Mouse (Mus musculus) MEL (cell line): ENCODE data around the gene Pex10. TPM values are rescaled to one million over a fixed set of nuclear protein-coding genes. Genes with fewer than 3 reads are reported as not detected.

Experiments used
- DNase-seq: peaks from one replicate; pipeline ENCODE4 v3.0.0; 2011; ENCODE audit warnings: low read depth, low spot score
- H3K27ac ChIP-seq: 2 replicates; pipeline ENCODE4 v1.5.1; 2012; ENCODE audit warnings: low read depth, mild to moderate bottlenecking, control low read depth, low read length, moderate library complexity; ENCODE audit not compliant: control insufficient read depth
- H3K27me3 ChIP-seq, 2 experiments: fragments of 150-350 bp in 1 of 2; sonication (generic) in 1 of 2; 2 replicates each; pipeline ENCODE4 v1.6.1; 2012; ENCODE audit warnings: low read length in 2 of 2, mild to moderate bottlenecking in 2 of 2, improper control_type of control experiment in 1 of 2, moderate library complexity in 1 of 2; ENCODE audit not compliant: insufficient read depth in 2 of 2, control insufficient read depth in 1 of 2
- H3K36me3 ChIP-seq, 2 experiments: 2 replicates each; pipeline ENCODE4 v1.6.1; 2012 to 2014; ENCODE audit warnings: low read length in 2 of 2, improper control_type of control experiment in 1 of 2, inconsistent platforms in 1 of 2, mild to moderate bottlenecking in 1 of 2; ENCODE audit not compliant: insufficient read depth in 2 of 2, control insufficient read depth in 1 of 2
- H3K4me1 ChIP-seq, 2 experiments: fragments of 150-350 bp in 1 of 2; sonication (generic) in 1 of 2; 2 replicates each; pipeline ENCODE4 v1.6.1; 2012; ENCODE audit warnings: low read length in 2 of 2, improper control_type of control experiment in 1 of 2, mild to moderate bottlenecking in 1 of 2; ENCODE audit not compliant: insufficient read depth in 2 of 2, control insufficient read depth in 1 of 2
- H3K4me3 ChIP-seq, 2 experiments: fragments of 150-350 bp in 1 of 2; sonication (generic) in 1 of 2; 2 replicates each; pipeline ENCODE4 v1.5.1; 2012; ENCODE audit warnings: low read depth in 2 of 2, low read length in 2 of 2, mild to moderate bottlenecking in 2 of 2, moderate library complexity in 2 of 2, control low read depth in 1 of 2, improper control_type of control experiment in 1 of 2; ENCODE audit not compliant: control insufficient read depth in 1 of 2, insufficient read depth in 1 of 2
- H3K79me2 ChIP-seq: 2 replicates; pipeline ENCODE4 v1.6.1; 2012; ENCODE audit warnings: mild to moderate bottlenecking, low read length, moderate library complexity; ENCODE audit not compliant: control insufficient read depth, poor library complexity, insufficient read depth
- H3K9ac ChIP-seq: 2 replicates; pipeline ENCODE4 v1.6.1; 2012; ENCODE audit warnings: low read depth, mild to moderate bottlenecking, control low read depth, low read length, moderate library complexity; ENCODE audit not compliant: control insufficient read depth, poor library complexity, severe bottlenecking
- H3K9me3 ChIP-seq: fragments of 150-350 bp; sonication (generic); replicated peaks from 2 replicates; pipeline ENCODE4 v1.6.1; 2012; ENCODE audit warnings: mild to moderate bottlenecking, low read length, improper control_type of control experiment, moderate library complexity; ENCODE audit not compliant: insufficient read depth
- BHLHE40 ChIP-seq: IDR thresholded peaks from 2 replicates; pipeline ENCODE4 v1.6.1; 2012; ENCODE audit warnings: low read depth, mild to moderate bottlenecking, inconsistent platforms, low read length, improper control_type of control experiment, borderline replicate concordance
- CHD1 ChIP-seq: IDR thresholded peaks from 2 replicates; pipeline ENCODE4 v1.6.1; 2012; ENCODE audit warnings: low read depth, mild to moderate bottlenecking, inconsistent platforms, low read length, improper control_type of control experiment
- CTCF ChIP-seq, 3 experiments: IDR thresholded peaks in 2 of 3; conservative IDR thresholded peaks in 1 of 3; 2 replicates each; pipeline ENCODE4 v1.5.1; 2011 to 2012; ENCODE audit warnings: low read length in 3 of 3, low read depth in 2 of 3, mild to moderate bottlenecking in 2 of 3, improper control_type of control experiment in 1 of 3, inconsistent platforms in 1 of 3, mixed read lengths in 1 of 3, moderate library complexity in 1 of 3; ENCODE audit not compliant: control insufficient read depth in 1 of 3, insufficient read depth in 1 of 3, poor library complexity in 1 of 3, severe bottlenecking in 1 of 3
- E2F4 ChIP-seq: IDR thresholded peaks from 2 replicates; pipeline ENCODE4 v1.6.1; 2011; ENCODE audit warnings: low read depth, low read length, improper control_type of control experiment, borderline replicate concordance
- GABPA ChIP-seq: IDR thresholded peaks from 2 replicates; pipeline ENCODE4 v1.6.1; 2012; ENCODE audit warnings: low read depth, mild to moderate bottlenecking, inconsistent platforms, low read length, improper control_type of control experiment, moderate library complexity
- MAFK ChIP-seq: IDR thresholded peaks from 2 replicates; pipeline ENCODE4 v1.6.1; 2011; ENCODE audit warnings: low read depth, mild to moderate bottlenecking, low read length, improper control_type of control experiment, borderline replicate concordance
- MAZ ChIP-seq: IDR thresholded peaks from 2 replicates; pipeline ENCODE4 v1.6.1; 2012; ENCODE audit warnings: low read depth, mild to moderate bottlenecking, inconsistent platforms, low read length, improper control_type of control experiment
- MEF2A ChIP-seq: IDR thresholded peaks from 2 replicates; pipeline ENCODE4 v1.6.1; 2014; ENCODE audit warnings: low read depth, mild to moderate bottlenecking, inconsistent platforms, low read length, improper control_type of control experiment; ENCODE audit not compliant: poor library complexity, insufficient replicate concordance, severe bottlenecking; ENCODE audit errors: extremely low read depth
- NELFE ChIP-seq: IDR thresholded peaks from 2 replicates; pipeline ENCODE4 v1.6.1; 2011; ENCODE audit warnings: low read depth, low read length, improper control_type of control experiment
- NRF1 ChIP-seq: IDR thresholded peaks from 2 replicates; pipeline ENCODE4 v1.6.1; 2014; ENCODE audit warnings: low read depth, mild to moderate bottlenecking, inconsistent platforms, low read length, improper control_type of control experiment, moderate library complexity; ENCODE audit not compliant: poor library complexity, insufficient read depth, severe bottlenecking
- POLR2A ChIP-seq, 2 experiments: IDR thresholded peaks; 2 replicates each; pipeline ENCODE4 v1.6.1; 2011 to 2012; ENCODE audit warnings: low read length in 2 of 2, mild to moderate bottlenecking in 2 of 2, control low read depth in 1 of 2, improper control_type of control experiment in 1 of 2, low read depth in 1 of 2, moderate library complexity in 1 of 2; ENCODE audit not compliant: control insufficient read depth in 1 of 2, insufficient read depth in 1 of 2, poor library complexity in 1 of 2
- POLR2AphosphoS5 ChIP-seq: IDR thresholded peaks from 2 replicates; pipeline ENCODE4 v1.6.1; 2012; ENCODE audit warnings: low read depth, borderline replicate concordance, mild to moderate bottlenecking, inconsistent platforms, low read length, moderate library complexity, mixed read lengths
- RCOR1 ChIP-seq: IDR thresholded peaks from 2 replicates; pipeline ENCODE4 v1.6.1; 2012; ENCODE audit warnings: low read depth, mild to moderate bottlenecking, inconsistent platforms, low read length, improper control_type of control experiment
- SIN3A ChIP-seq: IDR thresholded peaks from 2 replicates; pipeline ENCODE4 v1.6.1; 2012; ENCODE audit warnings: low read length, improper control_type of control experiment, inconsistent platforms
- TCF12 ChIP-seq: IDR thresholded peaks from 2 replicates; pipeline ENCODE4 v1.6.1; 2014; ENCODE audit warnings: low read depth, mild to moderate bottlenecking, inconsistent platforms, low read length, improper control_type of control experiment, moderate library complexity
- ZC3H11A ChIP-seq: IDR thresholded peaks from 2 replicates; pipeline ENCODE4 v1.6.1; 2012; ENCODE audit warnings: low read depth, mild to moderate bottlenecking, inconsistent platforms, low read length, improper control_type of control experiment
- polyA plus RNA-seq, 2 experiments: library from polyadenylated mRNA; stranded (reverse) in 1 of 2; unstranded in 1 of 2; fragments of >175 nt in 1 of 2; fragments of >200 nt in 1 of 2; gene quantifications; 2 replicates each; pipeline versions ENCODE4 v1.2.1 to v1.2.4; 2012; ENCODE audit warnings: low replicate concordance in 2 of 2, low read depth in 1 of 2; ENCODE audit not compliant: insufficient read length in 2 of 2, insufficient read depth in 1 of 2, missing spikeins in 1 of 2
- total RNA-seq: library from RNA; depleted of rRNA; stranded (reverse); fragments of 300-350 nt; gene quantifications from 2 replicates; pipeline ENCODE4 v1.2.3, GENCODE M21; 2012

Gene Pex10
- total and polyA plus RNA-seq, 3 experiments = 15.8 to 21.8 TPM; not detected in 1

- Histone ChIP-seq H3K4me1 (no peaks in the 10 kb centered on the region), H3K4me3 (no peak overlapping the region), H3K9ac (no peak overlapping the region), H3K79me2 (no peaks in the 10 kb centered on the region), H3K27me3 (no peaks in the 10 kb centered on the region), H3K9me3 (no peaks in the 10 kb centered on the region), H3K36me3 (no peaks in the 10 kb centered on the region), H3K27ac (no peak overlapping the region)
- no peak for TF ChIP-seq POLR2AphosphoS5
- TF ChIP-seq GABPA = no peak
- no peak for TF ChIP-seq E2F4
- TF ChIP-seq MAFK = no peak
- TF ChIP-seq SIN3A = no peak
- TF ChIP-seq BHLHE40 = no peak
- no peak for TF ChIP-seq CTCF (IDR thresholded peaks at IDR 0.05 in 2 of 3, conservative IDR thresholded peaks at IDR 0.05 in 1 of 3; ENCODE audit: control insufficient read depth in 1 of 3, insufficient read depth in 1 of 3, low read depth in 2 of 3, low read length in 3 of 3, poor library complexity in 1 of 3, severe bottlenecking in 1 of 3)
- no peak for TF ChIP-seq RCOR1
- DNase-seq = no peak
Observed at GRCm38 (mm10) chr4:155043289-155043625, 23.6 kb upstream of the Pex10 start.

GRCm38 (mm10) chr4:155046636-155047035 lies 20.2 kb upstream of the Pex10 start:
- H3K79me2 ChIP-seq = no peaks in the 10 kb centered on the region
- H3K9ac ChIP-seq = no peak overlapping the region
- no peak for DNase-seq
- no peaks in the 10 kb centered on the region for H3K36me3 ChIP-seq
- H3K4me1 ChIP-seq = no peaks in the 10 kb centered on the region
- H3K27ac ChIP-seq = no peak overlapping the region
- no peaks in the 10 kb centered on the region for H3K27me3 ChIP-seq
- H3K4me3 ChIP-seq = no peak overlapping the region
- no peak for TF ChIP-seq CTCF (IDR thresholded peaks at IDR 0.05 in 2 of 3, conservative IDR thresholded peaks at IDR 0.05 in 1 of 3; ENCODE audit: control insufficient read depth in 1 of 3, insufficient read depth in 1 of 3, low read depth in 2 of 3, low read length in 3 of 3, poor library complexity in 1 of 3, severe bottlenecking in 1 of 3)
- TF ChIP-seq POLR2A (IDR thresholded peaks at IDR 0.05; ENCODE audit: control insufficient read depth in 1 of 2, insufficient read depth in 1 of 2, low read depth in 1 of 2, low read length in 2 of 2, poor library complexity in 1 of 2) = no peak
- TF ChIP-seq NELFE = no peak
- TF ChIP-seq MAZ = no peak
- no peak for TF ChIP-seq CHD1
- TF ChIP-seq TCF12 = no peak
- no peaks in the 10 kb centered on the region for H3K9me3 ChIP-seq

GRCm38 (mm10) chr4:155050116-155050515 lies 16.7 kb upstream of the Pex10 start:
- Histone ChIP-seq H3K27ac (no peak overlapping the region), H3K4me1 (peaks cover 2 to 13% of the 10 kb centered on the region in 2 experiments; a peak in 3 of 4 replicates), H3K4me3 (no peak overlapping the region), H3K79me2 (no peaks in the 10 kb centered on the region), H3K27me3 (no peaks in the 10 kb centered on the region), H3K9me3 (no peaks in the 10 kb centered on the region), H3K36me3 (no peaks in the 10 kb centered on the region), H3K9ac (no peak overlapping the region)
- DNase-seq = no peak
- TF ChIP-seq NRF1 (no peak), RCOR1 (no peak), ZC3H11A (no peak), MEF2A (no peak)
